Mouse (Mus musculus): ENCODE data around the gene Ski. TPM values are rescaled to one million over a fixed set of nuclear protein-coding genes. Genes with fewer than 3 reads are reported as not detected.
A peak's percentile ranks its signal among the peaks of the same experiment; 100 is the strongest.

Gene Ski
- total RNA-seq, 2 experiments from 2014 or later, result 117 to 121 TPM

- intact Hi-C loops (cut with DNase I), result loop anchor here (5.0 kb wide), 2 partner anchors 44 to 64 kb away; no protein-coding TSS in a partner anchor
- no peak for DNase-seq
These were observed 6.4 kb downstream of the Ski start for GRCm38 (mm10) chr4:155215773-155216630.

GRCm38 (mm10) chr4:155215203-155215602 is 7.2 kb downstream of the Ski start:
- no peak for DNase-seq
- intact Hi-C loops (cut with DNase I), result loop anchor here (5.0 kb wide), 2 partner anchors 43 to 63 kb away; no protein-coding TSS in a partner anchor

- intact Hi-C loops (cut with DNase I), result loop anchor here (5.0 kb wide), 2 partner anchors 42 to 62 kb away; no protein-coding TSS in a partner anchor
- no peak for DNase-seq
These were observed 7.6 kb downstream of the Ski start for GRCm38 (mm10) chr4:155214793-155215192.

- no peak for DNase-seq
- intact Hi-C loops (cut with DNase I), result no loop called here
These were observed 8.2 kb downstream of the Ski start for GRCm38 (mm10) chr4:155214188-155214587.

- intact Hi-C loops (cut with DNase I), result no loop called here
- no peak for DNase-seq
These were observed 8.7 kb downstream of the Ski start for GRCm38 (mm10) chr4:155213752-155214054.

GRCm38 (mm10) chr4:155213052-155213751 is 9.2 kb downstream of the Ski start:
- intact Hi-C loops (cut with DNase I), result no loop called here
- peak; percentile 67 for DNase-seq

GRCm38 (mm10) chr4:155209494-155209893 is 12.9 kb downstream of the Ski start:
- no peak for DNase-seq
- intact Hi-C loops (cut with DNase I), result no loop called here

GRCm38 (mm10) chr4:155209079-155209478 is 13.3 kb downstream of the Ski start:
- intact Hi-C loops (cut with DNase I), result no loop called here
- DNase-seq, result no peak

- intact Hi-C loops (cut with DNase I), result no loop called here
- no peak for DNase-seq
These were observed 13.8 kb downstream of the Ski start for GRCm38 (mm10) chr4:155208613-155209012.

- intact Hi-C loops (cut with DNase I), result no loop called here
- DNase-seq, result no peak
These were observed 14.6 kb downstream of the Ski start for GRCm38 (mm10) chr4:155207841-155208240.

- intact Hi-C loops (cut with DNase I), result no loop called here
- no peak for DNase-seq
These were observed 15.9 kb downstream of the Ski start for GRCm38 (mm10) chr4:155206498-155206897.

- intact Hi-C loops (cut with DNase I), result no loop called here
- DNase-seq, result no peak
These were observed 16.5 kb downstream of the Ski start for GRCm38 (mm10) chr4:155205919-155206318.

GRCm38 (mm10) chr4:155201764-155202163 is 20.6 kb downstream of the Ski start:
- no peak for DNase-seq
- intact Hi-C loops (cut with DNase I), result no loop called here

GRCm38 (mm10) chr4:155200861-155201390 is 21.5 kb downstream of the Ski start:
- intact Hi-C loops (cut with DNase I), result no loop called here
- no peak for DNase-seq

GRCm38 (mm10) chr4:155197726-155198125 is 24.7 kb downstream of the Ski start:
- DNase-seq, result no peak
- intact Hi-C loops (cut with DNase I), result no loop called here

GRCm38 (mm10) chr4:155195204-155195603 is 27.2 kb downstream of the Ski start:
- intact Hi-C loops (cut with DNase I), result no loop called here
- DNase-seq, result no peak

GRCm38 (mm10) chr4:155190275-155190674 is 32.1 kb downstream of the Ski start:
- intact Hi-C loops (cut with DNase I), result no loop called here
- no peak for DNase-seq

GRCm38 (mm10) chr4:155189711-155190139 is 32.7 kb downstream of the Ski start:
- intact Hi-C loops (cut with DNase I), result no loop called here
- DNase-seq, result no peak

GRCm38 (mm10) chr4:155188803-155189202 is 33.6 kb downstream of the Ski start:
- no peak for DNase-seq
- intact Hi-C loops (cut with DNase I), result no loop called here

GRCm38 (mm10) chr4:155188341-155188740 is 34.1 kb downstream of the Ski start:
- intact Hi-C loops (cut with DNase I), result no loop called here

GRCm38 (mm10) chr4:155187192-155187674 is 35.2 kb downstream of the Ski start:
- intact Hi-C loops (cut with DNase I), result no loop called here
- no peak for DNase-seq

More at GRCm38 (mm10) chr4:155188341-155188740, 34.1 kb downstream of the Ski start:
- DNase-seq, result peak; percentile 24

Data from left cerebral cortex, postnatal 4 days (tissue).